Mouse (Mus musculus) stomach, postnatal 0 days (tissue): ENCODE measurements around the gene Mrpl47.

ENCODE experiments used
- CTCF ChIP-seq: IDR thresholded peaks from 2 replicates; pipeline ENCODE4 v1.5.1; 2016; ENCODE audit warnings: antibody characterized with exemption, low read depth, mild to moderate bottlenecking, moderate library complexity
- EP300 ChIP-seq: optimal IDR thresholded peaks from 2 replicates; pipeline ENCODE3; 2016; ENCODE audit warnings: antibody characterized with exemption

GRCm38 (mm10) chr3:32749820-32750579, 12.6 kb upstream of the Mrpl47 start:
- TF ChIP-seq EP300 (no peak), CTCF (no peak)
